Mouse (Mus musculus): ENCODE data around the gene Dohh. TPM values are rescaled to one million over a fixed set of nuclear protein-coding genes. Genes with fewer than 3 reads are reported as not detected.

Gene Dohh
- polyA plus RNA-seq, 1 experiment from 2014 or later = 73.5 TPM

GRCm38 (mm10) chr10:81410981-81411380 lies 26.8 kb downstream of the Dohh start:
- no peak overlapping the region for H3K9ac ChIP-seq (replicated peaks)
- no peak for ATAC-seq
- no peak overlapping the region for H3K4me3 ChIP-seq (replicated peaks)
- H3K9me3 ChIP-seq = no peaks in the 10 kb centered on the region
- peaks cover 24% of the 10 kb centered on the region for H3K36me3 ChIP-seq
- WGBS = 80% methylated on average over 9 of the region's 9 CpGs
- peaks cover 31% of the 10 kb centered on the region for H3K27me3 ChIP-seq
- H3K4me2 ChIP-seq (replicated peaks) = no peak overlapping the region
- peak overlapping the region; percentile 67; the same call in 1 of the 2 replicates for H3K27ac ChIP-seq
- peaks cover 91% of the 10 kb centered on the region for H3K4me1 ChIP-seq (replicated peaks)

GRCm38 (mm10) chr10:81411471-81412400 lies 27.5 kb downstream of the Dohh start:
- 0 out of 2 replicates have a peak overlapping the region, but pooled peaks have one; percentile 7 for H3K9ac ChIP-seq (replicated peaks)
- no peak overlapping the region for H3K4me2 ChIP-seq (replicated peaks)
- H3K4me3 ChIP-seq (replicated peaks) = no peak overlapping the region
- no peak; the same call in 1 of the 2 replicates for ATAC-seq
- H3K9me3 ChIP-seq = no peaks in the 10 kb centered on the region
- H3K36me3 ChIP-seq = peaks cover 17% of the 10 kb centered on the region; the same call in 1 of the 2 replicates
- peaks cover 25% of the 10 kb centered on the region for H3K27me3 ChIP-seq
- peaks cover 89% of the 10 kb centered on the region for H3K4me1 ChIP-seq (replicated peaks)
- WGBS = 68% methylated on average over 18 of the region's 18 CpGs
- peak overlapping the region; percentile 67 for H3K27ac ChIP-seq

- Histone ChIP-seq H3K9me3 (no peaks in the 10 kb centered on the region), H3K4me3 (replicated peaks) (no peak overlapping the region), H3K27ac (peak overlapping the region; percentile 67), H3K36me3 (peaks cover 7% of the 10 kb centered on the region; the same call in 1 of the 2 replicates), H3K4me2 (replicated peaks) (no peak overlapping the region), H3K9ac (replicated peaks) (0 out of 2 replicates have a peak overlapping the region, but pooled peaks have one; percentile 7), H3K27me3 (peaks cover 18% of the 10 kb centered on the region), H3K4me1 (replicated peaks) (peaks cover 89% of the 10 kb centered on the region)
- 76% methylated on average over 16 of the region's 16 CpGs for WGBS
- ATAC-seq = no peak
Measured at GRCm38 (mm10) chr10:81412586-81413309, 28.5 kb downstream of the Dohh start.

- H3K27me3 ChIP-seq = peaks cover 12% of the 10 kb centered on the region
- H3K4me2 ChIP-seq (replicated peaks) = peak overlapping the region; percentile 32
- H3K4me1 ChIP-seq (replicated peaks) = peaks cover 90% of the 10 kb centered on the region
- no peak overlapping the region for H3K4me3 ChIP-seq (replicated peaks)
- H3K9ac ChIP-seq (replicated peaks) = peak overlapping the region; percentile 49; the same call in 1 of the 2 replicates
- ATAC-seq = no peak
- H3K9me3 ChIP-seq = no peaks in the 10 kb centered on the region
- no peaks in the 10 kb centered on the region for H3K36me3 ChIP-seq
- no peak overlapping the region for H3K27ac ChIP-seq
- WGBS = 27% methylated on average over 26 of the region's 26 CpGs
Measured at GRCm38 (mm10) chr10:81413310-81414261, 29.4 kb downstream of the Dohh start.

GRCm38 (mm10) chr10:81414682-81415081 lies 30.5 kb downstream of the Dohh start:
- ATAC-seq = no peak
- H3K9ac ChIP-seq (replicated peaks) = no peak overlapping the region
- no peaks in the 10 kb centered on the region for H3K9me3 ChIP-seq
- H3K4me3 ChIP-seq (replicated peaks) = no peak overlapping the region
- H3K4me2 ChIP-seq (replicated peaks) = no peak overlapping the region
- H3K27me3 ChIP-seq = peaks cover 5% of the 10 kb centered on the region; the same call in 1 of the 2 replicates
- peaks cover 84% of the 10 kb centered on the region for H3K4me1 ChIP-seq (replicated peaks)
- H3K27ac ChIP-seq = no peak overlapping the region
- peaks cover 4% of the 10 kb centered on the region; the same call in 1 of the 2 replicates for H3K36me3 ChIP-seq

- H3K27ac ChIP-seq = no peak overlapping the region
- no peak overlapping the region for H3K9ac ChIP-seq (replicated peaks)
- peaks cover 5% of the 10 kb centered on the region; the same call in 1 of the 2 replicates for H3K27me3 ChIP-seq
- no peak overlapping the region for H3K4me3 ChIP-seq (replicated peaks)
- H3K36me3 ChIP-seq = peaks cover 8% of the 10 kb centered on the region
- no peak overlapping the region for H3K4me2 ChIP-seq (replicated peaks)
- WGBS = 76% methylated on average over 5 of the region's 5 CpGs
- no peaks in the 10 kb centered on the region for H3K9me3 ChIP-seq
- H3K4me1 ChIP-seq (replicated peaks) = peaks cover 80% of the 10 kb centered on the region
- ATAC-seq = no peak
Measured at GRCm38 (mm10) chr10:81415146-81415545, 30.9 kb downstream of the Dohh start.

GRCm38 (mm10) chr10:81415549-81416310 lies 31.5 kb downstream of the Dohh start:
- WGBS = 65% methylated on average over 17 of the region's 17 CpGs
- Histone ChIP-seq H3K27ac (no peak overlapping the region), H3K4me2 (replicated peaks) (no peak overlapping the region), H3K27me3 (peaks cover 5% of the 10 kb centered on the region; the same call in 1 of the 2 replicates), H3K9me3 (no peaks in the 10 kb centered on the region), H3K36me3 (peaks cover 12% of the 10 kb centered on the region), H3K4me3 (replicated peaks) (no peak overlapping the region), H3K4me1 (replicated peaks) (peaks cover 76% of the 10 kb centered on the region), H3K9ac (replicated peaks) (no peak overlapping the region)
- no peak for ATAC-seq

- H3K9me3 ChIP-seq = no peaks in the 10 kb centered on the region
- H3K4me2 ChIP-seq (replicated peaks) = peak overlapping the region; percentile 55
- peak overlapping the region; percentile 48; the same call in 1 of the 2 replicates for H3K9ac ChIP-seq (replicated peaks)
- H3K36me3 ChIP-seq = peaks cover 12% of the 10 kb centered on the region
- peak; percentile 75 for ATAC-seq
- peaks cover 5% of the 10 kb centered on the region; the same call in 1 of the 2 replicates for H3K27me3 ChIP-seq
- peak overlapping the region; percentile 59 for H3K27ac ChIP-seq
- peak overlapping the region; percentile 27; the same call in 1 of the 2 replicates for H3K4me3 ChIP-seq (replicated peaks)
- H3K4me1 ChIP-seq (replicated peaks) = peaks cover 67% of the 10 kb centered on the region
- WGBS = under 1% methylated on average over 20 of the region's 26 CpGs
Measured at GRCm38 (mm10) chr10:81416581-81417226, 32.5 kb downstream of the Dohh start.

- peaks cover 9% of the 10 kb centered on the region; the same call in 1 of the 2 replicates for H3K27me3 ChIP-seq
- no peaks in the 10 kb centered on the region for H3K9me3 ChIP-seq
- peak overlapping the region; percentile 27; the same call in 1 of the 2 replicates for H3K4me3 ChIP-seq (replicated peaks)
- peak; percentile 25; the same call in 1 of the 2 replicates for ATAC-seq
- H3K4me2 ChIP-seq (replicated peaks) = peak overlapping the region; percentile 55
- peaks cover 59% of the 10 kb centered on the region for H3K4me1 ChIP-seq (replicated peaks)
- H3K36me3 ChIP-seq = peaks cover 12% of the 10 kb centered on the region
- peak overlapping the region; percentile 48; the same call in 1 of the 2 replicates for H3K9ac ChIP-seq (replicated peaks)
- 43% methylated on average over 12 of the region's 12 CpGs for WGBS
- H3K27ac ChIP-seq = peak overlapping the region; percentile 59
Measured at GRCm38 (mm10) chr10:81417227-81418215, 33.3 kb downstream of the Dohh start.

All from midbrain, embryonic 13.5 days (tissue).